Mouse (Mus musculus) embryonic facial prominence, embryonic 15.5 days (tissue): ENCODE data around the gene Tbrg4. TPM values are rescaled to one million over a fixed set of nuclear protein-coding genes. Genes with fewer than 3 reads are reported as not detected.

Experiments used
- ATAC-seq: fragments of 200-750 bp; cut with Nextera tagmentation; 2 replicates; pipeline ENCODE4 v1.8.0; 2017; ENCODE audit warnings: low read depth, moderate TSS enrichment; ENCODE audit not compliant: insufficient number of reproducible peaks, low FRiP score, low TSS enrichment
- H3K27ac ChIP-seq: fragments of 300-500 bp; sonication (generic); replicated peaks from 2 replicates; pipeline ENCODE4 v1.5.1; 2015; ENCODE audit warnings: mild to moderate bottlenecking, inconsistent platforms
- H3K27me3 ChIP-seq: fragments of 300-500 bp; sonication (generic); 2 replicates; pipeline ENCODE4 v1.6.1; 2015; ENCODE audit warnings: inconsistent platforms
- H3K36me3 ChIP-seq: fragments of 300-500 bp; sonication (generic); 2 replicates; pipeline ENCODE4 v1.6.1; 2015; ENCODE audit warnings: mild to moderate bottlenecking, inconsistent platforms
- H3K4me1 ChIP-seq: fragments of 300-500 bp; sonication (generic); 2 replicates; pipeline ENCODE4 v1.6.1; 2015; ENCODE audit warnings: inconsistent platforms
- H3K4me2 ChIP-seq: fragments of 300-500 bp; sonication (generic); replicated peaks from 2 replicates; pipeline ENCODE4 v1.6.1; 2015; ENCODE audit warnings: mild to moderate bottlenecking, inconsistent platforms
- H3K4me3 ChIP-seq: fragments of 300-500 bp; sonication (generic); replicated peaks from 2 replicates; pipeline ENCODE4 v1.5.1; 2015; ENCODE audit warnings: mild to moderate bottlenecking, inconsistent platforms
- H3K9ac ChIP-seq: fragments of 300-500 bp; sonication (generic); 2 replicates; pipeline ENCODE4 v1.6.1; 2015; ENCODE audit warnings: inconsistent platforms
- H3K9me3 ChIP-seq: fragments of 300-500 bp; sonication (generic); replicated peaks from 2 replicates; pipeline ENCODE4 v1.6.1; 2016; ENCODE audit warnings: inconsistent platforms
- WGBS: fragments of 180-500 bp; shearing (Covaris S2); methylation state at CpG from one replicate; pipeline ENCODE4 v1.1.7; 2015; 5-methylcytosine and 5-hydroxymethylcytosine counted together
- polyA plus RNA-seq: library from polyadenylated mRNA; unstranded; fragments of >200 nt; fragmentation: Nextera tagmentation; extraction: Ambion mirVana; gene quantifications from 2 replicates; pipeline ENCODE4 v1.2.1, GENCODE M21; 2015

The Tbrg4 gene
- polyA plus RNA-seq, 1 experiment from 2014 or later = 40.4 TPM

DNA sequence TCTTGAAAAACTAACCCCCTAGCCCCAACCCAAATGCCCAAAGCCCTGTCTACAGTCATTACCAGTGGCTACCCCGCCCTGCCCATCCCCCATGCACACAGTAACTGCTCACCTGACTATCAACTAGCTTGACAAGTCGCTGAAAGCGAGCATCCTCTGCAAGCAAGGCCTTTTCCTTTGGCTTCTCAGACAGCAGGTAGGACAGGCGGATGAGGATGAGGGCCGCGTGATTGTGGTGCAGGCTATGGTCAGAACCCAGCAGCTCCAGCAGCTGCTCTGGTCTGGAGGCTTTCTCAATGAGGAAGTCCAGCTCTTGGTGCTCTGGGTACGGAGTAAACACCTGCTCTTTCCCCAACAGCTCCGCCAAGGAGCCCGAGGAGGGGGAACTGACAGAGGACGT, 2.2 kb downstream of the Tbrg4 start:
- no peak overlapping the region for H3K4me3 ChIP-seq
- WGBS = 91% methylated on average over 10 of the region's 10 CpGs
- no peak overlapping the region for H3K4me2 ChIP-seq
- H3K36me3 ChIP-seq = peaks cover 53% of the 10 kb centered on the region
- H3K9me3 ChIP-seq = no peaks in the 10 kb centered on the region
- no peak overlapping the region for H3K27ac ChIP-seq
- no peak overlapping the region for H3K9ac ChIP-seq
- no peak for ATAC-seq
- H3K27me3 ChIP-seq = no peaks in the 10 kb centered on the region
- H3K4me1 ChIP-seq = peaks cover 24% of the 10 kb centered on the region

DNA sequence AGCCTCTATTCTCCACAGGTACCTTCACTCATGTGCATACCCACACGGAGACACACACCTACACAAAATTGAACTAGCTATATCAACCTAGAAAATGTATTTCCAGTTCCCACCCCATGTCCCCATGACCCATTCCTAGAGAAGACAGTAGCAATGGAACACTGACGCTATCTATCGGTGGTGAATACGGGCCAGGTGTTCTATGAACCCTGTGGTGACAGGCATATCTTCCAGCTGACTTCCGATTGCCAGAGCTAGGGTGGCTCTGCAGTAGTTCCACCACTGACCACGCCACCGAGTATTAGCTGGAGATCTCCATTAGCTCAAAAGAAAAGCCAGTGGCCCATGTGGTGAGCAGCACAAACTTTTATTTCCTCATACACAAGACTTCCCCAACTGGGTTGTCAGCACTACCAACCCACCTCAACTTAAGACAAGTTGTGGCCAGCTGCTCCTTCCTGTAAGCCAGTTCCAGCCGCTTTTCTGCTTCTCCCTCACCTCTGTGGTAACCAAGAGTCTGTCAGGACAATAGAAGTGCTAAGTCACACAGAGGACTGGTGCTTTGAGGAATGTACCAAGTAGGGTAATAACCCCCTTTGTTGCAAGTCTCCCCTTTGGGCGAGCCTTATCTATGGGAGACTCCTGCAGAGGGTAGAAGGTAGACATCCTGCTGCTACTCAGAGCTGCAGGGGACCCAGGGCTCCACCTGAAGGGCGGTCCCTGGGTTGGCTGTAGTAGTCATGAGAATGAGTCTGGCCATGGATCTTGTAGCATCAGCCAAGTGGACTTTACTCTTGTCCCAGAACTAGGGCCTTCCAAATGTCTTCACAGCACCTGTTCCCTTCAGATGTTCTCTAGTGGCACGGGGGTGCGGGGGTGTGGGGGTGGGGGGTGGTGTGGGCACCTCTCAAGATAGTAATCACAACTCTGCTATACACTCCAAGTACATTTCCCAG, 10.3 kb downstream of the Tbrg4 start:
- ATAC-seq = no peak
- Histone ChIP-seq H3K4me1 (no peaks in the 10 kb centered on the region), H3K9ac (no peak overlapping the region), H3K27me3 (no peaks in the 10 kb centered on the region), H3K4me3 (no peak overlapping the region), H3K4me2 (no peak overlapping the region), H3K36me3 (peaks cover 79% of the 10 kb centered on the region), H3K27ac (no peak overlapping the region), H3K9me3 (no peaks in the 10 kb centered on the region)
- 92% methylated on average over 12 of the region's 12 CpGs for WGBS

DNA sequence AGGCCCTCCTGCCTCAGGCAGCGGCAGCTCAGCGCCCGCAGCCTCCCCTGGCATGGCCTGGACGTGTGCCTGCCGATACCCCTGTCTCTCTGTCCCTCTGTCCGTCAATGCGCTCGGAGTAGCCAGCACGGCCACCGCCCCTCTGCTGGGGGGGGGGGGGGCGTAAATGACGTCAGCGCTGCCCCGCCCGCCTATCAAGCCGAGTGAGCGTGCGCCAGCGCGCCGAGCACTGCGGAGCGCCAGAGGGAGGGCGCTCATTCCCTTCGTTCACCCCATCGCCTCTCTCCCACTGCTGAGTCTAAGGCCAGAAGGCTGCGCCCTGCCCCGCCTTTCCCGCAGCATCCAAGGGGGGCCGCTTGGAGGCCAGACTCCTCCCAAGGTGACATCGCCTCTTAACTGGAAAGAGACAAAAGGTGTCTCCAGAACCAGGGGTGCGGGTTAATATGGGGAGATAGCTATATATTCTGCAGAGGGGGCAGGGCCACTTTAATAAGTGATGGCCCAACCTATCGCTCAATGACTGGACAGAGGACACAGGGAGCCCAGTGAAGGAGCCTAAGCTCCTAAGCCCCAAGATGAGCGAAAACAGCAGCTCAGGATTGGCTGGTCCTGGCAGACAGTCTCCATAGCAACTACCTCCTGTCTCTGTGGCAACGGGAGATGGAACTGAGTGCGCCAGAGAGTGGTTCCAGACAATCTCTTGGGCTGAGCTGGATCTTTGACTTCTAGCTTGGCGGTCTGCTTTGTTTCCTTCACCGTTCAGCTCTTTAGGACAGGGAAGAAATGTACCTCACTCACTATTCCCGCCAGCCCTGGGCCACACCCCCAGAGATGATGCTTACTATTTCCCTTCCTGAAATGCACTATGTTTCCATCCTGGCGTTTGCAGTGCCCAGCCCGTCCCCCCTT, 20.1 kb downstream of the Tbrg4 start, which contains the start of gene Nacad:
Nacad (minus strand) TSS at position 563 of the 909 bp plus-strand sequence.
- peaks cover 28% of the 10 kb centered on the region for H3K4me1 ChIP-seq
- peak within 1 kb of the TSS; percentile 65 for H3K4me2 ChIP-seq
- H3K27me3 ChIP-seq = peaks cover 34% of the 10 kb centered on the region
- H3K4me3 ChIP-seq = peak within 1 kb of the TSS; percentile 41
- H3K36me3 ChIP-seq = peaks cover 3% of the 10 kb centered on the region; the same call in 1 of the 2 replicates
- peak; percentile 51 for ATAC-seq
- H3K9ac ChIP-seq = peak within 1 kb of the TSS; percentile 23; the same call in 1 of the 2 replicates
- 0 out of 2 replicates have a peak within 1 kb of the TSS, but pooled peaks have one; percentile 11 for H3K27ac ChIP-seq
- WGBS = 5% methylated on average over 37 of the region's 41 CpGs
- no peaks in the 10 kb centered on the region for H3K9me3 ChIP-seq

DNA sequence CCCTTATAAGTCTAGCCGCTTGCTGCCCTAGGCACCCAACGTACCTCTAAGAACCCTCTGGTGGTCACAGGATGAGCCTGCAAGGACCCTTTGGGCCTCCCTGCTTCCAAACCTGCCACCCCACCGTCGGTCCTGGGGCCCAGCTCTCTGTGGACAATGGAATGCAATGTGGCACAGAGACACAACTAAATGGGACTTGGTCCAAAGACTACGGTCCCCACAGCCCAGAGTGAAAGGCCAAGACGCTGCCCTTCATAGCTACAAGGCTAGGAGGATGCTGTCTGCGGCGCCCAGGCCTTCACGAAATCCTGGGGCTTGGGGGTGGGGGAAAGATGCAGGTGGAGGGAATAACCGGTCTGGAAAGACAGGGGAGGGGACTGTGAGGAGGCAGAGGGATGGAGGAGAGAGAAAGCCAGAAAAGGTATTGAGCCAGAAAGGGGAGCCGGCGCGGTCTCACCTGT, 20.8 kb downstream of the Tbrg4 start:
- ATAC-seq = no peak
- H3K9me3 ChIP-seq = no peaks in the 10 kb centered on the region
- no peak overlapping the region for H3K9ac ChIP-seq
- WGBS = 12% methylated on average over 13 of the region's 13 CpGs
- no peaks in the 10 kb centered on the region for H3K36me3 ChIP-seq
- H3K4me1 ChIP-seq = peaks cover 28% of the 10 kb centered on the region
- peak overlapping the region; percentile 41 for H3K4me3 ChIP-seq
- H3K27ac ChIP-seq = no peak overlapping the region
- peak overlapping the region; percentile 65 for H3K4me2 ChIP-seq
- peaks cover 34% of the 10 kb centered on the region for H3K27me3 ChIP-seq

DNA sequence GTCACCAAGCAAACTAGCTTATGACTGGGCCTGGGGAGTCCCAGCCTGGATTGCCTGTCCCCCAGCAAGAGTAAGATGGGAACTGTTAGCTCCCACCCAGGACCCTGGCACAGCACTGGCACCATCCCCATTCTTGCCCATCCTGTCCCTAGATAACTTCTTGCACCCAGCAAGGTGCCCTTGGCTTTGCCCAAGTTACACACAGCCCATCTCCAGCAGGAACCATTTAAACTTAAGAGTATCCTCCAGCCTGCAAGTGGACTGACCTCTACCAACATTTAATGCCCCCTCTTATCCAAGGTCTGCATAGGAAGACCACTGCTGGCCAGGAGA, 21.3 kb downstream of the Tbrg4 start:
- Histone ChIP-seq H3K4me3 (no peak overlapping the region), H3K4me1 (peaks cover 28% of the 10 kb centered on the region), H3K9ac (no peak overlapping the region), H3K27ac (no peak overlapping the region), H3K27me3 (peaks cover 34% of the 10 kb centered on the region), H3K9me3 (no peaks in the 10 kb centered on the region), H3K36me3 (no peaks in the 10 kb centered on the region), H3K4me2 (peak overlapping the region; percentile 65)
- no peak for ATAC-seq

DNA sequence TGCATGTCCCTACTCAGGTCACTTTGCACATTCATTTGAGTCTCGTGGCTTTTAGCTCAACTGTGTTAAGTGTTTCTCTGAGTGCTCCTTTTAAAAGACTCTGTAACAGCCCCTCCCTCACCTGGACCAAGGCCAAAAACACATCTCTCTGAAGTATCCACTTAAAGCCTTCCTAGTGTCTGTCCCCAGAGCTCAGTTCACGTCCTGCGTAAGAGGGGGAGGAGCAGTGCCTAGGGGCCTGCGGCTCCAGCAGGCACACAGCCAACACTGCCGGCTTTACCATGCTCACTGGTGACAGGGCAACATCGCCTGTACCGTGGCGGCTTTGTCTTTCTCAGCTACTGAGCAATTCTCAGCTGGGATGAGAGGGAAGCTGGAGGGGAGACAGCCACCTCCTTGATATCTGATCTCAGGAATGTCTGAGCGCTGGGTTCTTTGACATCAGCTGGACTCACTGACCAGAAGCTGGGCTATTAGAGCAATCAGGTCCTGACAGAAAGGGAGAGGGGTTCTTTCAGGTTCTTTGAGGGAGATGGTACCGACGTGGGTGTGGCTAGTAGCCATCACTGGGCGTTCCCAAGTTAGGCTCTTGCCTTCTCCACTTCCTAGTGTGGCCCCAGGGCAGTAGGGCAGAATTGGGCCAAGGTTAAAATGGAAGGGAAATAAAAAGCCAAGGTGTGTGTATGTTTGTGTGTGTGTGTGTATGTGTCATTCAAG, 21.8 kb downstream of the Tbrg4 start:
- peak overlapping the region; percentile 65 for H3K4me2 ChIP-seq
- no peak overlapping the region for H3K4me3 ChIP-seq
- peaks cover 33% of the 10 kb centered on the region for H3K4me1 ChIP-seq
- no peaks in the 10 kb centered on the region for H3K9me3 ChIP-seq
- peak; percentile 52 for ATAC-seq
- 5% methylated on average over 12 of the region's 12 CpGs for WGBS
- no peak overlapping the region for H3K9ac ChIP-seq
- no peak overlapping the region for H3K27ac ChIP-seq
- H3K27me3 ChIP-seq = peaks cover 34% of the 10 kb centered on the region
- no peaks in the 10 kb centered on the region for H3K36me3 ChIP-seq

DNA sequence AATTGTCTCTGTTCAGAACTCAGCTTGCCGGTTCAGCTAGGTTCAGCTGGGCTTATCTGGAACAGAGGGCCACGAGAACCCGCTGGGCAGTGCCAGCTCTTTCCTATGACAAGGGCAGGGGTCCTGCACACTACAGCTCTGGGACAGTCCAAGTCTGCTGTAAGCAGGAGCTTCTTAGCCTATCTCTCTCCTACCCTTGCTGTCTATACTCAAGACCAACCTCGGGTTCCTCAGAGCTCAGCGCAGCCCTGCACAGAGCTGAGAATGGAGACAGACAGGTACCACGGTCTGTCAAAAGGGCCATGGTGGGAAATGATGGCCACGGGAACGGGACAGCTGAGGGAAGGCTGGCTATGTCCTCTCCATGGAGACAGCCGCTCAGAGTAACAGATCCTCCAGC, 22.6 kb downstream of the Tbrg4 start:
- Histone ChIP-seq H3K27me3 (peaks cover 34% of the 10 kb centered on the region), H3K9ac (no peak overlapping the region), H3K4me2 (no peak overlapping the region), H3K4me3 (no peak overlapping the region), H3K36me3 (peaks cover 3% of the 10 kb centered on the region; the same call in 1 of the 2 replicates), H3K9me3 (no peaks in the 10 kb centered on the region), H3K4me1 (peaks cover 41% of the 10 kb centered on the region), H3K27ac (no peak overlapping the region)
- 79% methylated on average over 9 of the region's 9 CpGs for WGBS
- no peak for ATAC-seq

DNA sequence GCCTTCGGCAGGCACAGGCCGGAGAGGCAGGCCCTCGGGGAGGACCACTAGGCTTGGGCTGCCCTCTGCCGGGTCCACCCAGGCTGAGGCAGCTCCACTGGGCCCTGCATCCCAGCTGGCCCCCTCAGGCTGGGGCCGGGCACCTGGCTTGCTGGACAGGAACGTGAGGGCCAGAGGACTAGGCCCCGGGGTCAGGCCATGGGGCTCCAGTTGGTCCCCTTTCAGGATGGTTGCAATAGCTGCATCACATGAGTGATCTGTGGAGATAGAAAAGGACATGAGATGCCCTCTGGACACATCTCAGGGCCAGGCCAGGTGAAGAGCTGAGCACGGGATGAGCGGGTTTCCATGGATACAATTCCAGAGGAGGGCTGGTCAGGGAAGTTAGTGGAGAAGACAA, 23.2 kb downstream of the Tbrg4 start:
- Histone ChIP-seq H3K27me3 (peaks cover 34% of the 10 kb centered on the region), H3K4me3 (no peak overlapping the region), H3K4me1 (peaks cover 44% of the 10 kb centered on the region), H3K27ac (no peak overlapping the region), H3K9ac (no peak overlapping the region), H3K4me2 (no peak overlapping the region), H3K36me3 (peaks cover 6% of the 10 kb centered on the region; the same call in 1 of the 2 replicates), H3K9me3 (no peaks in the 10 kb centered on the region)
- no peak for ATAC-seq
- 78% methylated on average over 9 of the region's 9 CpGs for WGBS

DNA sequence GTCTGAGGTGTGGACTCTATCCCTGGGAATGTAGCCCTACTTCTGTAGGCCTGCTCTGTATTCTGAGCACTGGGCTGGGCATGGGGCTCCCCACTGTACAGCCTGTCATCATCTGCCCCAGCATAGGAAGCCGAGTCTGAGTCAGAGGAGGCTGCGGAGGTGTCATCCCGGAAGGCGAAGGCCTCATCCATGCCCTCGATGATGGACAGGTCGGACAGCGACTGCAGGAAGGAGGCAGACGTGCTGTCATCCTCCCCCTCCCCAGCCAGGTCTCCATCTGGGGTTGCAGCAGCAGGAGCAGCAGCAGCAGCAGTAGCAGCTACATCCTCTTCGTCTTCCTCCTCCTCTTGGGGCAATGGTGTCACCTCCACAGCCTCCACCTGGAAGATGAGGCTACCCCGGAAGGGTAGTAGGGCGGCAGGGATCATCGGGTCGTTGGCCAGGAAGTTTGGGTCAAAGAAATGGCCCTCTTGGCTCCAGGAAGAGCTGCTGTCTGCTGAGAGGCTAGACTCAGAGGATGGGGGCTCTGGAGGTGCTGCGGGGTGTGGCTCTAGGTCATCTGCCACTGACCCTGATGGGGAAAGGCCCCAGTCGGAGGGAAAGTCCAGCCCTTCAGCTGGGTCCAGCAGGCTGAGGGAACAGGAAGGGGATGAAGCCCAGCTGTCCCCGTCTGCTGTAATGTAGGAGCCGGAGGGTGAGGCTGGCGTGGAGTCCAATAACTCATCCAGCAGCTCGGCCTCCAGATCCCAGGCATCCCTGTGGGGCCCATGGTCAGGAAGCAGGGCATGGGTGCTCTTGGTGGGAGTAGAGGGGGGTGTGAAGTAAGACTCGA, 24.0 kb downstream of the Tbrg4 start:
- Histone ChIP-seq H3K27me3 (peaks cover 32% of the 10 kb centered on the region), H3K4me2 (no peak overlapping the region), H3K36me3 (peaks cover 14% of the 10 kb centered on the region), H3K27ac (no peak overlapping the region), H3K4me3 (no peak overlapping the region), H3K9ac (no peak overlapping the region), H3K9me3 (no peaks in the 10 kb centered on the region), H3K4me1 (peaks cover 44% of the 10 kb centered on the region)
- 65% methylated on average over 20 of the region's 20 CpGs for WGBS
- ATAC-seq = no peak

DNA sequence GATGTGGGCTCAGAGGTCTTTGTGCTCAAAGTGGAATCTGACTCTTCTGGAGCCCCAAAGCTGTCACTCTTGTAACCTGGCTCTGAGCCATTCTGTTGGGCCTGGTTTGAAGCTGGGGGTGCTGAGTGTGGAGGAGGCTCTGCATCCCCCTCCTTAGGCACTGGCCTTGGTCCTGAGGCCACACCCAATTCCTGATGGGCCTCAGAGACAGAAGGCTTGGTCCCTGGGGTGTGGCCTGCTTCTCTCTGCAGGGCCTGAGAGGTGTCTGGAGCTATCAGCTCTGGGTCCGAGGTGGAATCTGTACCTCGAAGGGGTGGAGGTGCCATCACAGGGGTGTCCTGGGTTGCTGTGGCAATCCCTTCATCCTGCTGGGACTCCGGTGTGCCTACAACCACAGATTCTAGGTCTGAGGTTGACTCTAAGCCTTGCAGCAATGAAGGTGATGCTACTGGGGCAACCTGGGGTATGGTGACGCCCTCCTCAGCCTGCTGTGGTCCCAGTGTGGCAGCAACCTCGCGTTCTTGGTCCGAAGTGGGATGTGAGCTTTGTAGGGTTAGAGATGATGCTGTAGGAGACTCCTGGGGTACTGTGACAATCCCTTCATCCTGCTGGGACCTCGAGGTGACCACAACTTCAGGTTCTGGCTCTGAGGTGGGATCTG, 25.5 kb downstream of the Tbrg4 start:
- H3K4me2 ChIP-seq = no peak overlapping the region
- WGBS = 80% methylated on average over 8 of the region's 8 CpGs
- no peak overlapping the region for H3K27ac ChIP-seq
- no peaks in the 10 kb centered on the region for H3K9me3 ChIP-seq
- H3K27me3 ChIP-seq = peaks cover 18% of the 10 kb centered on the region
- ATAC-seq = no peak
- H3K4me1 ChIP-seq = peaks cover 39% of the 10 kb centered on the region
- no peak overlapping the region for H3K4me3 ChIP-seq
- H3K36me3 ChIP-seq = peaks cover 29% of the 10 kb centered on the region
- no peak overlapping the region for H3K9ac ChIP-seq
